Mouse (Mus musculus): ENCODE measurements around the gene Magi3.

The Magi3 gene

GRCm38 (mm10) chr3:104189823-104190222 is 30.4 kb downstream of the Magi3 start:
- DNase-seq, result peak in 1 of 2 experiments; percentile 1

GRCm38 (mm10) chr3:104189234-104189633 is 30.9 kb downstream of the Magi3 start:
- DNase-seq, result no peak

GRCm38 (mm10) chr3:104184270-104184669 is 35.9 kb downstream of the Magi3 start:
- DNase-seq, result no peak

GRCm38 (mm10) chr3:104183656-104184055 is 36.5 kb downstream of the Magi3 start:
- no peak for DNase-seq

GRCm38 (mm10) chr3:104182711-104183110 is 37.5 kb downstream of the Magi3 start:
- DNase-seq, result no peak

GRCm38 (mm10) chr3:104161347-104161746 is 58.8 kb downstream of the Magi3 start:
- DNase-seq, result no peak

- no peak for DNase-seq
Observed at GRCm38 (mm10) chr3:104160603-104161002, 59.6 kb downstream of the Magi3 start.

- no peak for DNase-seq
Observed at GRCm38 (mm10) chr3:104150146-104150545, 70.0 kb downstream of the Magi3 start.

- DNase-seq, result peak; percentile 90 to 91
Observed at GRCm38 (mm10) chr3:104142376-104142775, 77.8 kb downstream of the Magi3 start.

GRCm38 (mm10) chr3:104138953-104139450 is 81.2 kb downstream of the Magi3 start:
- peak in 1 of 2 experiments; percentile 10 for DNase-seq

- no peak for DNase-seq
Observed at GRCm38 (mm10) chr3:104125628-104126027, 94.5 kb downstream of the Magi3 start.

GRCm38 (mm10) chr3:104123846-104124245 is 96.3 kb downstream of the Magi3 start:
- DNase-seq, result no peak

- DNase-seq, result no peak
Observed at GRCm38 (mm10) chr3:104109478-104109877, 110.7 kb downstream of the Magi3 start.

GRCm38 (mm10) chr3:104104942-104105341 is 115.2 kb downstream of the Magi3 start:
- peak; percentile 39 to 83 for DNase-seq

- peak in 1 of 2 experiments; percentile 8 for DNase-seq
Observed at GRCm38 (mm10) chr3:104101721-104102120, 118.5 kb downstream of the Magi3 start.

- no peak for DNase-seq
Observed at GRCm38 (mm10) chr3:104101249-104101648, 118.9 kb downstream of the Magi3 start.

- DNase-seq, result peak; percentile 4 to 11
Observed at GRCm38 (mm10) chr3:104095936-104096335, 124.2 kb downstream of the Magi3 start.

- DNase-seq, result peak; percentile 6 to 43
Observed at GRCm38 (mm10) chr3:104094646-104095045, 125.5 kb downstream of the Magi3 start.

GRCm38 (mm10) chr3:104092759-104093158 is 127.4 kb downstream of the Magi3 start:
- peak; percentile 3 to 24 for DNase-seq

GRCm38 (mm10) chr3:104082031-104082430 is 138.1 kb downstream of the Magi3 start:
- no peak for DNase-seq

GRCm38 (mm10) chr3:104078725-104079124 is 141.4 kb downstream of the Magi3 start:
- DNase-seq, result peak in 1 of 2 experiments; percentile 10

- no peak for DNase-seq
Observed at GRCm38 (mm10) chr3:104069395-104069794, 150.8 kb downstream of the Magi3 start.

GRCm38 (mm10) chr3:104059001-104059622 is 161.1 kb downstream of the Magi3 start:
- no peak for DNase-seq

- DNase-seq, result no peak
Observed at GRCm38 (mm10) chr3:104032747-104033146, 187.4 kb downstream of the Magi3 start.

- DNase-seq, result no peak
Observed at GRCm38 (mm10) chr3:104032086-104032485, 188.1 kb downstream of the Magi3 start.
